Mouse (Mus musculus) heart, embryonic 12.5 days (tissue): ENCODE results near the gene Scly. TPM values are rescaled to one million over a fixed set of nuclear protein-coding genes. Genes with fewer than 3 reads are reported as not detected.

Experiments
- ATAC-seq: fragments of 200-750 bp; cut with Nextera tagmentation; 2 replicates; pipeline ENCODE4 v1.8.0; 2017; ENCODE audit warnings: moderate TSS enrichment, moderate library complexity; ENCODE audit not compliant: insufficient number of reproducible peaks, low FRiP score
- H3K27ac ChIP-seq: fragments of 300-500 bp; sonication (generic); 2 replicates; pipeline ENCODE4 v1.5.1; 2016; ENCODE audit warnings: mild to moderate bottlenecking, moderate library complexity; ENCODE audit not compliant: poor library complexity, severe bottlenecking
- H3K27me3 ChIP-seq: fragments of 300-500 bp; sonication (generic); replicated peaks from 2 replicates; pipeline ENCODE4 v1.6.1; 2016; ENCODE audit warnings: mild to moderate bottlenecking, moderate library complexity
- H3K36me3 ChIP-seq: fragments of 300-500 bp; sonication (generic); 2 replicates; pipeline ENCODE4 v1.6.1; 2016; ENCODE audit warnings: mild to moderate bottlenecking, moderate library complexity
- H3K4me1 ChIP-seq: fragments of 300-500 bp; sonication (generic); replicated peaks from 2 replicates; pipeline ENCODE4 v1.6.1; 2016; ENCODE audit warnings: mild to moderate bottlenecking
- H3K4me2 ChIP-seq: fragments of 300-500 bp; sonication (generic); 2 replicates; pipeline ENCODE4 v1.6.1; 2016; ENCODE audit warnings: mild to moderate bottlenecking, moderate library complexity
- H3K4me3 ChIP-seq: fragments of 300-500 bp; sonication (generic); 2 replicates; pipeline ENCODE4 v1.5.1; 2016; ENCODE audit warnings: mild to moderate bottlenecking
- H3K9ac ChIP-seq: fragments of 300-500 bp; sonication (generic); 2 replicates; pipeline ENCODE4 v1.6.1; 2016; ENCODE audit warnings: mild to moderate bottlenecking, moderate library complexity
- H3K9me3 ChIP-seq: fragments of 300-500 bp; sonication (generic); replicated peaks from 2 replicates; pipeline ENCODE4 v1.6.1; 2016; ENCODE audit warnings: mild to moderate bottlenecking, moderate library complexity
- WGBS: fragments of 180-500 bp; shearing (Covaris S2); methylation state at CpG from one replicate; pipeline ENCODE4 v1.1.7; 2016; 5-methylcytosine and 5-hydroxymethylcytosine counted together
- polyA plus RNA-seq: library from polyadenylated mRNA; unstranded; fragments of >200 nt; fragmentation: Nextera tagmentation; extraction: Ambion mirVana; gene quantifications from 2 replicates; pipeline ENCODE4 v1.2.1, GENCODE M21; 2016

The Scly gene
- 14.8 and 14.9 TPM in 2 replicates for polyA plus RNA-seq

GRCm38 (mm10) chr1:91297799-91298744 is at the start of gene Scly:
Scly (plus strand) TSS chr1:91298338.
- H3K9me3 ChIP-seq, result no peaks in the 10 kb centered on the region
- under 1% methylated on average over 65 of the region's 65 CpGs for WGBS
- H3K27me3 ChIP-seq, result no peaks in the 10 kb centered on the region
- peak within 1 kb of the TSS; percentile 78 for H3K4me3 ChIP-seq
- H3K9ac ChIP-seq, result peak within 1 kb of the TSS; percentile 76
- peak; percentile 100 for ATAC-seq
- H3K4me2 ChIP-seq, result peak within 1 kb of the TSS; percentile 84
- H3K4me1 ChIP-seq, result peaks cover 10% of the 10 kb centered on the region
- H3K36me3 ChIP-seq, result peaks cover 21% of the 10 kb centered on the region
- H3K27ac ChIP-seq, result no peak within 1 kb of the TSS

DNA sequence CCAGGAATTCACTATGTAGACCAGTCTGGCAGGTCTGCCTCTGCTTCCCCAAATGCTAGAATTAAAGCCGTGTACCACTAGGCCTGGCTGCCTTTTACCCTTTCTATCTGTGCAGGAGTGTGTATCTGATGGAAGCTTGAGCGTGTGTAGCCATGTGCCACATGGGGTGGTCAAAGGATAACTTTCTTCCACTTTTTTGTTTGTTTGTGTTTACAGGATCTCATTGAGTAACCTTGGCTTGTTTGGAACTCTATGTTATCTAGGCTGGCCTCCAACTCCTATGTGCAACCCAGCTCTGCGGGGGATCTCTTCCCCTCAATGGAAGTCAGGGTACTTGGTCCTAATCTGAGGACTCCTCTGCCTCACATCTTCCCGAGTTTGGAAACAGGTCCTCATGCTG is 49.2 kb upstream of the Scly start:
- ATAC-seq, result no peak
- peak overlapping the region; percentile 85 for H3K4me2 ChIP-seq
- 37% methylated on average over 4 of the region's 4 CpGs for WGBS
- H3K4me3 ChIP-seq, result peak overlapping the region; percentile 99
- peaks cover 35% of the 10 kb centered on the region for H3K4me1 ChIP-seq
- peak overlapping the region; percentile 74 for H3K9ac ChIP-seq
- no peaks in the 10 kb centered on the region for H3K9me3 ChIP-seq
- no peaks in the 10 kb centered on the region for H3K36me3 ChIP-seq
- H3K27ac ChIP-seq, result 0 out of 2 replicates have a peak overlapping the region, but pooled peaks have one; percentile 75
- no peaks in the 10 kb centered on the region for H3K27me3 ChIP-seq

- Histone ChIP-seq H3K27ac (peak within 1 kb of the TSS; percentile 83), H3K9ac (peak within 1 kb of the TSS; percentile 100), H3K4me2 (peak within 1 kb of the TSS; percentile 86), H3K27me3 (no peaks in the 10 kb centered on the region), H3K9me3 (no peaks in the 10 kb centered on the region), H3K4me1 (peaks cover 35% of the 10 kb centered on the region), H3K4me3 (peak within 1 kb of the TSS; percentile 99), H3K36me3 (peaks cover 8% of the 10 kb centered on the region)
- peak; percentile 99 for ATAC-seq
- WGBS, result under 1% methylated on average over 43 of the region's 43 CpGs
These were observed 48.3 kb upstream of the Scly start, which contains the start of gene Ube2f for GRCm38 (mm10) chr1:91249564-91250414. Ube2f (plus strand) TSS chr1:91250304.

GRCm38 (mm10) chr1:91250415-91251147 is 47.6 kb upstream of the Scly start:
- peaks cover 35% of the 10 kb centered on the region for H3K4me1 ChIP-seq
- under 1% methylated on average over 70 of the region's 70 CpGs for WGBS
- peaks cover 8% of the 10 kb centered on the region for H3K36me3 ChIP-seq
- peak overlapping the region; percentile 83 for H3K27ac ChIP-seq
- no peaks in the 10 kb centered on the region for H3K9me3 ChIP-seq
- H3K27me3 ChIP-seq, result no peaks in the 10 kb centered on the region
- peak overlapping the region; percentile 100 for H3K9ac ChIP-seq
- ATAC-seq, result peak; percentile 62
- peak overlapping the region; percentile 86 for H3K4me2 ChIP-seq
- H3K4me3 ChIP-seq, result peak overlapping the region; percentile 99

DNA sequence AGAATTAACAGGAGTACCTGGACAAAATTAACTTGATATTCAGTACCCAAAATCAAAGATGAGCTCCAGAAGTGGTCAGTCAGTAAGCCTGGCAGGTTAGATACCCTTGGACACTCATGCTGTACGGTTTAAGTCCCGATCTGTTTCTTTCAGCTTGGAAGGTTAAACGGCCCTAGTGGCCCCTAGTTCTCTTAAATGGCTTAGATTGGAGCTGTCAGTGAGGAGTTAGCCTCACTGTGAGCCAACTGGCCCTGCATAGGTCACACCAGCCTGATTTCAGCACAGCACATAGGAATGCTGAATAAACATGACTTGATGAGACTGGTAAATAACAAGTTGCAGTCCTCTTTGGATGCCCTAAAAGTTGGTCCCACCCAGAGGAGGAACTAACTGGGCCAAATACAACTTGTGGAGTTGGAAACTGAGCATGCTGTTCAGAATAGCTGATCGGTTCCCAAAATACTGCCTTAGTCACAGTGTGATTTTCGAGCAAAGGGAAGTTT is 46.9 kb upstream of the Scly start:
- Histone ChIP-seq H3K9ac (peak overlapping the region; percentile 100), H3K4me2 (peak overlapping the region; percentile 86), H3K27ac (peak overlapping the region; percentile 83; the same call in 1 of the 2 replicates), H3K9me3 (no peaks in the 10 kb centered on the region), H3K4me1 (peaks cover 35% of the 10 kb centered on the region), H3K36me3 (peaks cover 8% of the 10 kb centered on the region), H3K27me3 (no peaks in the 10 kb centered on the region), H3K4me3 (peak overlapping the region; percentile 99)
- ATAC-seq, result no peak
- 35% methylated on average over 5 of the region's 5 CpGs for WGBS

DNA sequence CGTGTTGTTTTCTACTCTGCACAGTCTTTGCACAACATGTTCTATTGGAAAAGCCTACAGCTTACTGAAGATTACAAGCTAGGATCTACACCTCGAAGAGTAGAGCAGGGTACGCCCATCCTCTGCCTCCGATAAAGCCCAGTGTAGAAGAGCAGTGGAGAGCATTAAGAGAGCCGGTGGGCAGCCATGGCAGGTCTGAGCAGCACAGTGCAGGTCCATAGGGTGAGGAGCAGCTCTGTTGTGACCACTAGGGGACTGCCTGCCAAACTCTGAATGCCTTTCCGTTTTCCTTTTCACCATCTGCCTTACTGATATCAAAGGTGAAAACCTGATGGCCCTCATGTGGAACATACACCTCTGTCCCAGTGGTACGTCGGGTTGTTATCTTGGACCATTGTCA is 46.2 kb upstream of the Scly start:
- Histone ChIP-seq H3K4me3 (peak overlapping the region; percentile 21; the same call in 1 of the 2 replicates), H3K9me3 (no peaks in the 10 kb centered on the region), H3K36me3 (peaks cover 8% of the 10 kb centered on the region), H3K27me3 (no peaks in the 10 kb centered on the region), H3K27ac (no peak overlapping the region), H3K9ac (peak overlapping the region; percentile 39; the same call in 1 of the 2 replicates), H3K4me2 (peak overlapping the region; percentile 86), H3K4me1 (peaks cover 36% of the 10 kb centered on the region)
- no peak for ATAC-seq
- 42% methylated on average over 8 of the region's 8 CpGs for WGBS

DNA sequence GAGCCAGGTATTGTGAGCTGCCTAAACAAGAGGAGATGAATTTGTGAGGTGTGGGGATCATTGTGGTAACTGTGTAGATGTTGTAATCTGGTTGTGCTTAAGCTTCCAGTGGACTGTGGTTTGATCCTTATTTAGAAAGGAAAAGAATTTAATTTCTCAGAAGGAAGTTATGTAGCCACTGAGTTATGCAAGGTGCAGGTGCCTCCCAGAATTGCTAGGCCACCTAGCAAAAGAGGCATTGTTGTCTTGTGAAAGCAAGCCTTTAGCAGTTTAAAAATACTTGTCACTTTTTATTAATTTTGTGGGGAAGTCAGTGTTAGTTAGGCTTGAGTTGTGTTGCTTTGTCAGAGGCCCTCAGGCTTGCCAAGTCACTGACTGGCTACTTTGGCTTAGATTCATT is 40.2 kb upstream of the Scly start:
- no peak overlapping the region for H3K9ac ChIP-seq
- peaks cover 23% of the 10 kb centered on the region for H3K4me1 ChIP-seq
- no peak for ATAC-seq
- H3K4me2 ChIP-seq, result no peak overlapping the region
- H3K36me3 ChIP-seq, result peaks cover 10% of the 10 kb centered on the region
- H3K27ac ChIP-seq, result no peak overlapping the region
- no peaks in the 10 kb centered on the region for H3K9me3 ChIP-seq
- H3K4me3 ChIP-seq, result no peak overlapping the region
- H3K27me3 ChIP-seq, result no peaks in the 10 kb centered on the region

DNA sequence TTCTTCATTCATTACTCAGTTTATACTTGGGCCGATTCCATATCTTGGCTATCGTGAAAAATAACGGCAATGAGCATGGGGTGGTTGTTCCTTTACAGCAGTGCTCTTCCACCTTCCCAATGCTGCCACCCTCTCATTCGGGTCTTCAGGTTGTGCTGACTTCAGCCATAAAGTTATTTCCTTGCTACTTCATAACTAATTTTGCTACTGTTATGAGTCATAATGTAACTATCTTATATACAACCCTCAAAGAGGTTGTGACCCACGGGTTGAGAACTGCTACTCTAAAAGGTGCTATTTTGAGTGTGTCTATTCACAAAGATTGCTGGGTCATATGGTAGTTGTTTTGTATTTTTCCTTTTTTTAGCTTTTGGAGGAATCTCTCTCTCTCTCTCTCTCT is 38.3 kb upstream of the Scly start:
- no peak overlapping the region for H3K4me2 ChIP-seq
- no peak for ATAC-seq
- H3K27me3 ChIP-seq, result no peaks in the 10 kb centered on the region
- H3K4me3 ChIP-seq, result no peak overlapping the region
- WGBS, result 80% methylated on average over 5 of the region's 5 CpGs
- peaks cover 20% of the 10 kb centered on the region for H3K4me1 ChIP-seq
- no peaks in the 10 kb centered on the region for H3K9me3 ChIP-seq
- no peak overlapping the region for H3K27ac ChIP-seq
- H3K36me3 ChIP-seq, result peaks cover 3% of the 10 kb centered on the region; the same call in 1 of the 2 replicates
- H3K9ac ChIP-seq, result no peak overlapping the region

DNA sequence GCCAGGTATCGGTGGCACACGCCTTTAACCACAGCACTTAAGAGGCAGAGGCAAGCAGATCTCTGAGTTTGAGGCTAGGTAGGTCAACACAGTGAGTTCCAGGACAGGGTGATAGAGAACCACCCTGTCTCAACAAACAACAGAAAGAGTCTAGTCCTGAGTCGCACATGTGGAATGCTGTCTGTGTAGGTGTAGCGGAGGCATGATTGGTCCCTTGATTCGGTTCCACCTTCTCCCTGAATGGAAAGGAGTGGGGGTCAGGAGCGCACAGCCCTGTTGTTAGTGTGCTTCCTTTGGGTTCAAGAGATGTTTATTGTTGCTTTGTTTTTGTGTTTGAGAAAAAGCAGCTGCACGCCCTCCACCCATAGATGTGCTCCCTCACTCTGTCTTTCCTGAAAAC is 35.6 kb upstream of the Scly start:
- Histone ChIP-seq H3K27ac (no peak overlapping the region), H3K9ac (no peak overlapping the region), H3K4me3 (no peak overlapping the region), H3K4me1 (peaks cover 13% of the 10 kb centered on the region), H3K27me3 (no peaks in the 10 kb centered on the region), H3K4me2 (no peak overlapping the region), H3K36me3 (peaks cover 22% of the 10 kb centered on the region), H3K9me3 (no peaks in the 10 kb centered on the region)
- ATAC-seq, result no peak
- WGBS, result 88% methylated on average over 7 of the region's 7 CpGs

DNA sequence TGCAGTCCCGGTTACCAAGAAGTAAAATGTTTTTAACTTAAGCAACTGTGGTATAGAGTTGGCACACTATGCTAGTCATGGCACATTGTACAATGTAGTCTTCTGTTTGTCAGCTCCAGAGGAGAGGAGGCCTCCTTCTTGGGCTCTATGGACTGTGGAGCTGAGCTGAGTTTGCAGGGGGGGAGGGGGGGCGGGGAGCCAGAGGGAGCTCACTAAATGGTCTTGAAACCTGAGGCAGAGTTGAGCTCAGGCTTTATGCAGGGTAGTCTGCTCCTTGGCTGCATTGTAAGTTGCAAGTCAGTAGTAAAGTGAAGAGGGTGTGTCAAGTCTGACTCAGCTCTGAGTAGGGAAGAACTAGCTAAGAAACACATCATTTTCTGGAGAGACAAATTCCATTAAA is 25.9 kb upstream of the Scly start:
- Histone ChIP-seq H3K36me3 (peaks cover 32% of the 10 kb centered on the region), H3K9me3 (no peaks in the 10 kb centered on the region), H3K27me3 (no peaks in the 10 kb centered on the region), H3K4me1 (no peaks in the 10 kb centered on the region), H3K27ac (no peak overlapping the region), H3K4me2 (no peak overlapping the region), H3K4me3 (no peak overlapping the region), H3K9ac (no peak overlapping the region)
- WGBS, result 83% methylated on average over 2 of the region's 2 CpGs
- ATAC-seq, result no peak
